Mouse (Mus musculus) forebrain, embryonic 14.5 days (tissue): Measurements from ENCODE around the gene Als2. TPM values are rescaled to one million over a fixed set of nuclear protein-coding genes. Genes with fewer than 3 reads are reported as not detected.

ENCODE experiments used
- ATAC-seq: fragments of 200-750 bp; cut with Nextera tagmentation; 2 replicates; pipeline ENCODE4 v1.8.0; 2017; ENCODE audit warnings: mild to moderate bottlenecking, moderate library complexity
- DNase-seq: peaks from one replicate; pipeline ENCODE4 v3.0.0-alpha.2; 2015; ENCODE audit warnings: low spot score
- H3K27ac ChIP-seq: fragments of 300-500 bp; sonication (generic); 2 replicates; pipeline ENCODE4 v1.5.1; 2014; ENCODE audit warnings: low read depth, mild to moderate bottlenecking, control low read depth, low read length, moderate library complexity
- H3K27me3 ChIP-seq: fragments of 300-500 bp; sonication (generic); replicated peaks from 2 replicates; pipeline ENCODE4 v1.6.1; 2014; ENCODE audit warnings: low read length, control low read depth, mixed read lengths; ENCODE audit not compliant: control insufficient read depth, insufficient read depth
- H3K36me3 ChIP-seq: fragments of 300-500 bp; sonication (generic); 2 replicates; pipeline ENCODE4 v1.6.1; 2014; ENCODE audit warnings: low read length, control low read depth; ENCODE audit not compliant: control insufficient read depth, insufficient read depth
- H3K4me1 ChIP-seq: fragments of 300-500 bp; sonication (generic); 2 replicates; pipeline ENCODE4 v1.6.1; 2014; ENCODE audit warnings: antibody characterized with exemption, low read length, control low read depth; ENCODE audit not compliant: control insufficient read depth, insufficient read depth
- H3K4me2 ChIP-seq: fragments of 300-500 bp; sonication (generic); 2 replicates; pipeline ENCODE4 v1.6.1; 2014; ENCODE audit warnings: mild to moderate bottlenecking, control low read depth, low read length
- H3K4me3 ChIP-seq: fragments of 300-500 bp; sonication (generic); 2 replicates; pipeline ENCODE4 v1.5.1; 2014; ENCODE audit warnings: low read depth, low read length, control low read depth
- H3K9ac ChIP-seq: fragments of 300-500 bp; sonication (generic); 2 replicates; pipeline ENCODE4 v1.6.1; 2014; ENCODE audit warnings: mild to moderate bottlenecking, low read length, control low read depth, moderate library complexity
- H3K9me3 ChIP-seq: fragments of 300-500 bp; sonication (generic); replicated peaks from 2 replicates; pipeline ENCODE4 v1.6.1; 2016; ENCODE audit warnings: low read length, control low read depth, mixed read lengths; ENCODE audit not compliant: control insufficient read depth
- WGBS: fragments of 180-500 bp; shearing (Covaris S2); extraction: QIAGEN DNeasy Blood & Tissue Kit; methylation state at CpG from one replicate; pipeline ENCODE4 v1.1.7; 2014; 5-methylcytosine and 5-hydroxymethylcytosine counted together
- polyA plus RNA-seq: library from polyadenylated mRNA; unstranded; fragments of >200 nt; fragmentation: Nextera tagmentation; extraction: Ambion mirVana; gene quantifications from 2 replicates; pipeline ENCODE4 v1.2.1, GENCODE M21; 2014

The Als2 gene
- polyA plus RNA-seq, 1 experiment from 2014 or later = 10.7 TPM

DNA sequence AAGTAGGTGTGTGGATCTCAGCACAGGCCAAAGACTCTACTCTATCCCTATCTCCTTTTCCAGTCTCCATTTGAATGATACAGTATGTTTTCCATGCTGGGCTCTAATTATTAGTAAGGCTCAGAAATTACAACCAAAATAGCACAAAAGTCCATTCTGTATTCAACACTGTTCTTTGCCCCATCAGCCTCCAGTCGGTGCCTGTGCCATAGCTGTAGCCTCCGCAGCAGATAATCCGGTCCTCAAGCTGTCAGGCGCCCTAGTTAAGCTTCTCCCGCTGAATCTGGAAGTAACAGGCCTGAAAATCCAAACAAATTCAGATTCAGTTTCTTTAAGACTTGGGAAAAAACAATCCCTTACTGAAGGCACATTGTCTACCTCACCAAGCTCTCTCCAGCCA is 73.1 kb downstream of the Als2 start:
- H3K27me3 ChIP-seq = no peaks in the 10 kb centered on the region
- no peak overlapping the region for H3K4me3 ChIP-seq
- no peak overlapping the region for H3K27ac ChIP-seq
- H3K36me3 ChIP-seq = peaks cover 27% of the 10 kb centered on the region
- DNase-seq = no peak
- 31% methylated on average over 5 of the region's 5 CpGs for WGBS
- 0 out of 2 replicates have a peak, but pooled peaks cover 3% of the 10 kb centered on the region for H3K4me1 ChIP-seq
- no peak overlapping the region for H3K9ac ChIP-seq
- H3K4me2 ChIP-seq = no peak overlapping the region
- no peaks in the 10 kb centered on the region for H3K9me3 ChIP-seq
- ATAC-seq = no peak

DNA sequence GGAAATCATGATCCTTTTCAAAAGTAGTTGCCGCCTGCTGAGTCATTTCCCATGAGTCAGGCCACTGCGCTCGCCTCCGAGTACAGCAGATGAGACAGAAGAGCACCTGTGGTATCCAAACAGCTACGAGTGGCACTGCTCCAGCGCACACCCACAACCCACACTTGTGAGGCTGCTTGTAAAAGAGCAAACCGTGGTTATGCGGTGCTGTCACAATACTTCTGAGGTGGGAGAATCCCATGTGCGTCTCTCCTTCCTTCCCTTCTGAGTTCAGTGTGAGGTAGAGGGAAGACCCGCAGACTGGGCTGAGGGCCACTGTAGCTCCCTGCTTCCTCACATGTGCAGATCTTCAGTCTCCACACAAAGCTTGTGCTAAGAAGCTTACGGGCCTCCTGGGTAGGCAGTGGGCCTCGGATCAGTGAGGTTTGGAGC is 74.0 kb downstream of the Als2 start, which contains the start of gene Mpp4:
Gene Mpp4 (minus strand): TSS at position 360 of the 432 bp plus-strand sequence.
- 21% methylated on average over 12 of the region's 12 CpGs for WGBS
- DNase-seq (no peak), ATAC-seq (no peak)
- Histone ChIP-seq H3K4me3 (no peak within 1 kb of the TSS), H3K27me3 (no peaks in the 10 kb centered on the region), H3K36me3 (peaks cover 24% of the 10 kb centered on the region), H3K27ac (no peak within 1 kb of the TSS), H3K4me1 (0 out of 2 replicates have a peak, but pooled peaks cover 3% of the 10 kb centered on the region), H3K9ac (no peak within 1 kb of the TSS), H3K9me3 (no peaks in the 10 kb centered on the region), H3K4me2 (no peak within 1 kb of the TSS)

DNA sequence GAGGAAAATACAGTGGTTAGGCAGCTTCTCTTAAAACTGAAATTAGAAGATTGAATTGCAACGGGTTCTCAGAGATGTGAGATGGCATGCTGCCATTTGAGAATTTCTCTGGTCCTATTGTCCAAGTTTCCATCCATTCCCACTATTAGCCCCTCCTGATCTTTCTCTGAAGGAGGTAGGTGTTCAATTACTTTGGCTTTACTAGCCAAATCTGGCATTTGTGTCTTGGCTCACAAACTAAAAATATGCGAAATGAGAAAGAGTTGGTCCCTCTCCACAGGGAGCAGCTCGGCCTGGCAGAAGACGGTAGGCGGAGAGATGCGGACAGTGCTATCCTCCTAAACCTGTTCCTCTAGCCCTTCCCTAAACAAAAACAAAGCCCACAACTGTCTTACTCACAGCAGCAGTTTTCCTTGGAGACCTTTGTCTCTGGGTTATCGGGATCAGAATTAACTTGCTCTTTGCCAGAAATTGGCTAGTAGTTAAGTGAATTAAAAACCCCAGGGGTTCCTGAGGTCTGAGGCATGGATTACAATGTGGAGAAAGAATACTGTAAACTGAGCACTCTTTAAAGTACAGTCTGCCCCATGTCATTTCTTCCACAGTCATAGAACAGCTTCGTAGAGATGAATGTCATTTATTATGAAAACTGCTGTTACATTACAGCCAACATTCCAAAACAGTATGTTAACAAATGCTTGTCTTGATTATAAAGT is 74.6 kb downstream of the Als2 start:
- no peak for DNase-seq

DNA sequence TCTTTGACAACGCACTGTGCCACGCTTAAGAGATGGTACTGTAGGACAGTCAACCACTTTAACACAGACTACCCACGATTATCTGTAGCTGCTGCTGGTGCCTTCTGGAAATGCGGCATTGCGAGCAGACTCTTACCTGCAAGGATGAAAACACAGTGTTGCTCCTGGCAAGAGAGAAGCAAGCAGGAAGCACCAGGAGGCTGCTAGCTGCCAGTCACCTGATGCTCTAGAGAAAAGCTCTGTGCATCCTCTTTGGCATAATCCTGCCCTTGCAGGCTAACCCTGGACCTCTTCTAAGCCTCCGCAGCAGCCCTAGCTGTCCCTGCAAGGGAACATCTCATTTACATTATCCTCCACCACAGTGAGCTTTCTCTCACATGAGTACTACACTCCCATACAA is 75.6 kb downstream of the Als2 start:
- WGBS = 71% methylated on average over 6 of the region's 6 CpGs

More for the DNA sequence above, 74.6 kb downstream of the Als2 start:
- Histone ChIP-seq H3K36me3 (peaks cover 18% of the 10 kb centered on the region), H3K4me1 (0 out of 2 replicates have a peak, but pooled peaks cover 3% of the 10 kb centered on the region), H3K27ac (no peak overlapping the region), H3K9ac (no peak overlapping the region), H3K27me3 (no peaks in the 10 kb centered on the region), H3K4me3 (no peak overlapping the region), H3K9me3 (no peaks in the 10 kb centered on the region), H3K4me2 (no peak overlapping the region)
- WGBS = 27% methylated on average over 8 of the region's 8 CpGs
- no peak for ATAC-seq

DNA sequence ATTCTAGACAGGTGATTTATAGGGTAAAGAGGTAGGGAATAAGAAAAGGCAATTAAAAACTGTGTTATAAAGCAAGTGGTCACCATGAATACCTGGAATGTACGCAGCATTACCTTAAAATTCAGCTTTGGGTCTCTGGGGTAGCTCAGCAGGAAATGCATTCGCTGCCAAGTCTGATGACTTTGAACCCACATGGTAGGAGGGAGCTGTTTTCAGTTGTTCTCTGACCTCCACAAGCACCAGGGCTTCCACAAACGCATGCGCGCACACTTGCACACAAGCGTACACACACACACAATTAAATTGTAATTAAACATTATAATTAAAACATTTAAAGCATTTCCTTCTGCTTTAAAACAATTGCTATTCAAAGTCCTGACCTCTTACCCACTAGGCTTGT is 76.2 kb downstream of the Als2 start:
- no peaks in the 10 kb centered on the region for H3K9me3 ChIP-seq
- peaks cover 11% of the 10 kb centered on the region; the same call in 1 of the 2 replicates for H3K36me3 ChIP-seq
- ATAC-seq (no peak), DNase-seq (no peak)
- 0 out of 2 replicates have a peak, but pooled peaks cover 3% of the 10 kb centered on the region for H3K4me1 ChIP-seq
- H3K4me2 ChIP-seq = no peak overlapping the region
- no peak overlapping the region for H3K9ac ChIP-seq
- no peak overlapping the region for H3K27ac ChIP-seq
- no peaks in the 10 kb centered on the region for H3K27me3 ChIP-seq
- no peak overlapping the region for H3K4me3 ChIP-seq
- WGBS = 84% methylated on average over 6 of the region's 6 CpGs

More for the DNA sequence above, 75.6 kb downstream of the Als2 start:
- H3K4me1 ChIP-seq = 0 out of 2 replicates have a peak, but pooled peaks cover 3% of the 10 kb centered on the region
- no peak for ATAC-seq
- no peak overlapping the region for H3K9ac ChIP-seq
- no peaks in the 10 kb centered on the region for H3K9me3 ChIP-seq
- H3K4me2 ChIP-seq = no peak overlapping the region
- DNase-seq = no peak
- peaks cover 13% of the 10 kb centered on the region; the same call in 1 of the 2 replicates for H3K36me3 ChIP-seq
- no peaks in the 10 kb centered on the region for H3K27me3 ChIP-seq
- H3K4me3 ChIP-seq = no peak overlapping the region
- H3K27ac ChIP-seq = no peak overlapping the region

DNA sequence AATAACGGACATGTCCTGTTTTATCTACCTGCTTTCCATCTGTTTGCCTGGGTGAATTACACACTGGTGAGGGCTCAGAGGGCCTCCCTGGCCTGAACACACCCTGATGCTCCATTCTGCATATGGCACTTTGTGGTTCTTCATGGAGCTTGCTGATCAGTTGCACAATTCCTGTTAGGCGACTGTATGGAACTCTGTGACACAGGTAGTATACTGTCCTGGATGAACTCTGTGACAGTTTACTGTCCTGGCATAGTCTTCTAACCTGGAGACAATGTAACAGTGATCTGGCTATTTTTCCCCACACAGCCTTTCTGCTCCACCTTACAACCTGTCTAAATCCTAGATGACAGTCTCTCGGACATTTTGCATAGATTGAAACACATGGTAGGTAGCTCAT is 77.9 kb downstream of the Als2 start:
- Histone ChIP-seq H3K36me3 (peaks cover 8% of the 10 kb centered on the region; the same call in 1 of the 2 replicates), H3K27ac (no peak overlapping the region), H3K9ac (no peak overlapping the region), H3K9me3 (no peaks in the 10 kb centered on the region), H3K4me2 (no peak overlapping the region), H3K4me1 (0 out of 2 replicates have a peak, but pooled peaks cover 3% of the 10 kb centered on the region), H3K27me3 (no peaks in the 10 kb centered on the region), H3K4me3 (no peak overlapping the region)
- DNase-seq = no peak
- no peak for ATAC-seq
- WGBS = 84% methylated on average over 3 of the region's 3 CpGs

DNA sequence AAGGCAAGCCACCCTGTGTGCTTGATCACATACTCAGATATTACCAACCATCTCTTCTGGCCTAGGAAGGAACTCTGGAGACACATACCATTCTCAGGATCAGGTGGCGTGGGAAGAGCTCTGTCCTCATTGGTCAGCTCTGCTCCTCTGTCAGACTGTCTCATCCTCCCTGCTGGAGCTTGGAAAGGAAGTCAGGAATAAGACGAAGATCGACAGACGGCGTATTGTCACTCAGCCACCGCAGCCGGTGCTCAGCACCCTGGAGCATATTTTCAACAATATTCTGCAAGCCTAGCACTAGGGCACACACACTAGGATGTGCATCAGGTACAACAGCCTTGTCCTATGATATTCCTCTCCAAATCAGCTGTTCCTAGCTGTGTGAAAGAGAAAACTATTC is 78.5 kb downstream of the Als2 start:
- 83% methylated on average over 7 of the region's 7 CpGs for WGBS
- Histone ChIP-seq H3K9ac (no peak overlapping the region), H3K9me3 (no peaks in the 10 kb centered on the region), H3K4me1 (no peaks in the 10 kb centered on the region), H3K36me3 (peaks cover 8% of the 10 kb centered on the region; the same call in 1 of the 2 replicates), H3K27ac (no peak overlapping the region), H3K4me2 (no peak overlapping the region), H3K4me3 (no peak overlapping the region), H3K27me3 (no peaks in the 10 kb centered on the region)
- DNase-seq (no peak), ATAC-seq (no peak)

DNA sequence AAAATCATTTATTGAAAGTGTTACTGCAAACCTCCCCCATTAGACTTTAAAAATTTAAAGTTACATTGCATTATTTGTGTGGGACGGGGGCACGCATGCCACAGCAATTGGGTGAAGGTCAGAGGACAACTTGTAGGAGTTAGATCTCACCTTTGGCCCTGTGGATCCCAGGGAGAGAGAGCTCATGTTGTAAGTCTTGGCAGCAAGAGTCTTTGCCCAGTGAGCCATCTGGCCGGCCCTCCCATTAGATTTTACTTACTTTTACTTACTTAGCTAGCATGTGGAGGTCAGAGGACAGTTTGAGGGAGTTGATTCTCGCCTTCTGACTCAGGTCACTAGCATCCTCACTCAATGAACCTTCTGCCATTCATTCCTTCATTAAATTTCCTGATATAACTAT is 79.2 kb downstream of the Als2 start:
- no peak for ATAC-seq
- 0 out of 2 replicates have a peak, but pooled peaks cover 1% of the 10 kb centered on the region for H3K36me3 ChIP-seq
- no peaks in the 10 kb centered on the region for H3K27me3 ChIP-seq
- H3K4me2 ChIP-seq = no peak overlapping the region
- H3K9ac ChIP-seq = no peak overlapping the region
- no peak overlapping the region for H3K27ac ChIP-seq
- H3K9me3 ChIP-seq = no peaks in the 10 kb centered on the region
- 91% methylated on average over 4 of the region's 4 CpGs for WGBS
- H3K4me3 ChIP-seq = no peak overlapping the region
- no peaks in the 10 kb centered on the region for H3K4me1 ChIP-seq
- no peak for DNase-seq

DNA sequence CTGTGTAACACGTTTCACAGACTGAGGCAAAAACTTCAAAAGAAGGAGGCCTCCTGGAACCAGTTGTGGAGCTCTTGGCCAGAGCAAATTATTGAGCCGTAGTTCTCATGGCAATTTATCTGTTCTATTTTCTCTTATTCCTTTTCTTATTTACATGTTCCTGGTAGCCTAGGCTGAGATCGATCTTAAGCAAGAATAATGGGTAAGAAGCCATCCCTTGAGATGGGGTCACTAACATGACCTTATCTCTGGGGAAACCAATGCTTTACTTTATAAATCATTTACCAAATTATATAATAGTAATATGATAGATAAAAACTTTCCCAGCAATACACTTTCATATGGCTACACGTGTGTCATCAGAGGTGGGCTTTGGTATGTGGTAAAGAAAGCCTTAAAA is 84.7 kb downstream of the Als2 start:
- ATAC-seq (no peak), DNase-seq (no peak)
- Histone ChIP-seq H3K36me3 (no peaks in the 10 kb centered on the region), H3K4me2 (no peak overlapping the region), H3K27me3 (no peaks in the 10 kb centered on the region), H3K9me3 (no peaks in the 10 kb centered on the region), H3K27ac (no peak overlapping the region), H3K4me1 (no peaks in the 10 kb centered on the region), H3K4me3 (no peak overlapping the region), H3K9ac (no peak overlapping the region)
- WGBS = 83% methylated on average over 4 of the region's 4 CpGs
